Mouse (Mus musculus): ENCODE measurements around the gene Pfkfb4. TPM values are rescaled to one million over a fixed set of nuclear protein-coding genes. Genes with fewer than 3 reads are reported as not detected.

Gene Pfkfb4
- total RNA-seq, 1 experiment = 5.0 TPM

GRCm38 (mm10) chr9:109049996-109050673 lies 58.6 kb downstream of the Pfkfb4 start:
- H3K4me1 ChIP-seq (ENCODE audit: control insufficient read depth in 2 of 2, insufficient read depth in 2 of 2, low read length in 2 of 2, poor library complexity in 1 of 2) = peaks cover 0 to 23% of the 10 kb centered on the region in 2 experiments; a peak in 2 of 4 replicates
- DNase-seq (ENCODE audit: low read depth, low spot score) = no peak
- peak overlapping the region; percentile 68 for H3K9ac ChIP-seq (ENCODE audit: insufficient read depth, low read depth, low read length, poor library complexity, severe bottlenecking)
- TF ChIP-seq CHD2 (IDR thresholded peaks at IDR 0.05; ENCODE audit: low read depth, low read length) = peak; percentile 61; the same call in 1 of the 2 replicates
- no peak for TF ChIP-seq ZC3H11A (IDR thresholded peaks at IDR 0.05; ENCODE audit: borderline replicate concordance, low read depth, low read length)
- peak overlapping the region; percentile 17; the same call in 1 of the 2 replicates for H3K27ac ChIP-seq (ENCODE audit: insufficient read depth, low read depth, low read length, poor library complexity, severe bottlenecking)
- in situ Hi-C loops (cut with MboI; ENCODE audit: low sequenced_read_pairs in 2 of 2, unreplicated experiment in 2 of 2) = no loop called here
- peaks cover 6% of the 10 kb centered on the region; the same call in 1 of the 2 replicates for H3K36me3 ChIP-seq (ENCODE audit: control insufficient read depth, insufficient read depth, low read length, poor library complexity, severe bottlenecking)
- H3K9me3 ChIP-seq (ENCODE audit: control insufficient read depth, insufficient read depth, low read depth, low read length) = no peaks in the 10 kb centered on the region
- peak overlapping the region; percentile 64 for H3K4me3 ChIP-seq (ENCODE audit: insufficient read depth in 1 of 2, low read depth in 1 of 2, low read length in 2 of 2, poor library complexity in 1 of 2, severe bottlenecking in 1 of 2)

GRCm38 (mm10) chr9:109050674-109050997 lies 59.1 kb downstream of the Pfkfb4 start:
- in situ Hi-C loops (cut with MboI; ENCODE audit: low sequenced_read_pairs in 2 of 2, unreplicated experiment in 2 of 2) = no loop called here
- Histone ChIP-seq H3K9ac (ENCODE audit: insufficient read depth, low read depth, low read length, poor library complexity, severe bottlenecking) (no peak overlapping the region), H3K4me3 (ENCODE audit: insufficient read depth in 1 of 2, low read depth in 1 of 2, low read length in 2 of 2, poor library complexity in 1 of 2, severe bottlenecking in 1 of 2) (no peak overlapping the region), H3K36me3 (ENCODE audit: control insufficient read depth, insufficient read depth, low read length, poor library complexity, severe bottlenecking) (peaks cover 6% of the 10 kb centered on the region; the same call in 1 of the 2 replicates), H3K4me1 (ENCODE audit: control insufficient read depth in 2 of 2, insufficient read depth in 2 of 2, low read length in 2 of 2, poor library complexity in 1 of 2) (peaks cover 0 to 26% of the 10 kb centered on the region in 2 experiments; a peak in 2 of 4 replicates), H3K27ac (ENCODE audit: insufficient read depth, low read depth, low read length, poor library complexity, severe bottlenecking) (no peak overlapping the region), H3K9me3 (ENCODE audit: control insufficient read depth, insufficient read depth, low read depth, low read length) (no peaks in the 10 kb centered on the region)
- TF ChIP-seq ZC3H11A (IDR thresholded peaks at IDR 0.05; ENCODE audit: borderline replicate concordance, low read depth, low read length) (no peak), MAFK (IDR thresholded peaks at IDR 0.05; ENCODE audit: insufficient read depth, low read depth, low read length) (no peak), HCFC1 (IDR thresholded peaks at IDR 0.05; ENCODE audit: borderline replicate concordance, insufficient read depth, low read length) (no peak), ZNF384 (IDR thresholded peaks at IDR 0.05; ENCODE audit: low read depth, low read length) (no peak), CHD2 (IDR thresholded peaks at IDR 0.05; ENCODE audit: low read depth, low read length) (no peak)
- DNase-seq (ENCODE audit: low read depth, low spot score) = no peak

GRCm38 (mm10) chr9:109051011-109051501 lies 59.5 kb downstream of the Pfkfb4 start:
- Histone ChIP-seq H3K4me3 (ENCODE audit: insufficient read depth in 1 of 2, low read depth in 1 of 2, low read length in 2 of 2, poor library complexity in 1 of 2, severe bottlenecking in 1 of 2) (no peak overlapping the region), H3K36me3 (ENCODE audit: control insufficient read depth, insufficient read depth, low read length, poor library complexity, severe bottlenecking) (peaks cover 6% of the 10 kb centered on the region; the same call in 1 of the 2 replicates), H3K9ac (ENCODE audit: insufficient read depth, low read depth, low read length, poor library complexity, severe bottlenecking) (no peak overlapping the region), H3K9me3 (ENCODE audit: control insufficient read depth, insufficient read depth, low read depth, low read length) (no peaks in the 10 kb centered on the region), H3K4me1 (ENCODE audit: control insufficient read depth in 2 of 2, insufficient read depth in 2 of 2, low read length in 2 of 2, poor library complexity in 1 of 2) (peaks cover 0 to 26% of the 10 kb centered on the region in 2 experiments; a peak in 2 of 4 replicates), H3K27ac (ENCODE audit: insufficient read depth, low read depth, low read length, poor library complexity, severe bottlenecking) (no peak overlapping the region; the same call in 1 of the 2 replicates)
- TF ChIP-seq ZC3H11A (IDR thresholded peaks at IDR 0.05; ENCODE audit: borderline replicate concordance, low read depth, low read length) (no peak), ZNF384 (IDR thresholded peaks at IDR 0.05; ENCODE audit: low read depth, low read length) (no peak), HCFC1 (IDR thresholded peaks at IDR 0.05; ENCODE audit: borderline replicate concordance, insufficient read depth, low read length) (no peak), CHD2 (IDR thresholded peaks at IDR 0.05; ENCODE audit: low read depth, low read length) (no peak), MAFK (IDR thresholded peaks at IDR 0.05; ENCODE audit: insufficient read depth, low read depth, low read length) (no peak)
- DNase-seq (ENCODE audit: low read depth, low spot score) = no peak
- in situ Hi-C loops (cut with MboI; ENCODE audit: low sequenced_read_pairs in 2 of 2, unreplicated experiment in 2 of 2) = no loop called here

- Histone ChIP-seq H3K27ac (ENCODE audit: insufficient read depth, low read depth, low read length, poor library complexity, severe bottlenecking) (0 out of 2 replicates have a peak overlapping the region, but pooled peaks have one; percentile 4), H3K36me3 (ENCODE audit: control insufficient read depth, insufficient read depth, low read length, poor library complexity, severe bottlenecking) (peaks cover 14% of the 10 kb centered on the region; the same call in 1 of the 2 replicates), H3K9me3 (ENCODE audit: control insufficient read depth, insufficient read depth, low read depth, low read length) (no peaks in the 10 kb centered on the region), H3K9ac (ENCODE audit: insufficient read depth, low read depth, low read length, poor library complexity, severe bottlenecking) (no peak overlapping the region), H3K4me3 (ENCODE audit: insufficient read depth in 1 of 2, low read depth in 1 of 2, low read length in 2 of 2, poor library complexity in 1 of 2, severe bottlenecking in 1 of 2) (no peak overlapping the region), H3K4me1 (ENCODE audit: control insufficient read depth in 2 of 2, insufficient read depth in 2 of 2, low read length in 2 of 2, poor library complexity in 1 of 2) (peaks cover 0 to 28% of the 10 kb centered on the region in 2 experiments; a peak in 2 of 4 replicates)
- no peak for TF ChIP-seq ZC3H11A (IDR thresholded peaks at IDR 0.05; ENCODE audit: borderline replicate concordance, low read depth, low read length)
- TF ChIP-seq CHD2 (IDR thresholded peaks at IDR 0.05; ENCODE audit: low read depth, low read length) = no peak
- no peak for TF ChIP-seq ZNF384 (IDR thresholded peaks at IDR 0.05; ENCODE audit: low read depth, low read length)
- TF ChIP-seq MAFK (IDR thresholded peaks at IDR 0.05; ENCODE audit: insufficient read depth, low read depth, low read length) = no peak
- no peak for TF ChIP-seq HCFC1 (IDR thresholded peaks at IDR 0.05; ENCODE audit: borderline replicate concordance, insufficient read depth, low read length)
- in situ Hi-C loops (cut with MboI; ENCODE audit: low sequenced_read_pairs in 2 of 2, unreplicated experiment in 2 of 2) = no loop called here
- no peak for DNase-seq (ENCODE audit: low read depth, low spot score)
Observed at GRCm38 (mm10) chr9:109051651-109052489, 60.3 kb downstream of the Pfkfb4 start.
